Mouse (Mus musculus): Measurements from ENCODE around the gene Tnxb.

Gene Tnxb

DNA sequence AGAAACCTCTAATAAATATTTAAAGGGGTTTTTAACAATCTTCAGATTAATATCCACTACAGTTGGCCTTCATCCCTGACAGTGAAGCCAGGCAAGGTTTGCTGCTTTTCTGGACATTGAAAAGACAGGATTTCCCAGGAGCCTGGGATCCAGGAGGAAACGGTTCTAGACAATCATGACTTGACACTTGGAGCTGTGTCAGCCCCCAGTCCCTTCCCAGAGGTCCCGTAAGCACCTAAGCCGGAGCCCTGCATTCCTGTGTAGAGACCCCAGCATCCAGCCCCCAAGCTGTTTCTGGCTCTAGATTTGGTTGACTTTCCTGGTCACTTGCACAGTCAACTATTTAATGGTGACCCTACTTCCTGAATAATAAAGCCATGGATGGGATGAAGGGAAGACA is 11.7 kb upstream of the Tnxb start:
- no peak for DNase-seq (ENCODE audit: extremely low read depth, insufficient read length, low spot score)

DNA sequence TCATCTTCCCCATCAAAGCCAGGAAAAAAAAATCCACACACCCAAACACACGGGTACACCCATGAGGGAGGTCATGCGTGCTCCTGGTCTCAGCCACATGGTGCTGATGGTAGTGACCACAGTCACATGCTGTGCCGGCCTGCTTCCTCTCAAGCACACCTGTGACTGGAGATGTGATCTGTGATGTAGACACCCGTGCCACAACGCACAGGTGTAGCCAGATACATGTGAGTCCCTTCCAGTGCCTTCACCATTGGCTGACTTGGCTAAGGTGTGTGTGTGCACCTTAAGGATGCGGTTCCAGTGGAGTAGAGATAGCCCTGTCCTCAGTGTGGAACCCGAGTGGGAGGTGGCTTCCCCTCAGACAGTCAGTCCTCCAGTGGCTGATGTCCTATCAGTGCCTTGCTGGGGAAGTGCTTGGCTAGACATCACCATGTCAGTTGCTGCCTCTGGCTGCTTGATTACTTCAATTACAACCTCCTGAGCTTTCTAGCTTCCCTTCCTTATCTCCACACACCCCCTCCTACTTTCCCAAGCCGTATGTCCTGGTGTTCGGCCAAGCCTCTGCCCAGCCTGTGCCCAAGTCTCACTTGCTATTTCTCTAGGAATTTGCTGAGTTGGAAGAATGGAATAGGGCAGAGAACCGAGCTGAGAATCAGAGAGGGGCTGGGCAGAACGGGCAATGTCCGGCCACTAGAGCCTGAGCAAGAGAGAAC is 11.0 kb upstream of the Tnxb start:
- no peak for DNase-seq (ENCODE audit: extremely low read depth, insufficient read length, low spot score)

DNA sequence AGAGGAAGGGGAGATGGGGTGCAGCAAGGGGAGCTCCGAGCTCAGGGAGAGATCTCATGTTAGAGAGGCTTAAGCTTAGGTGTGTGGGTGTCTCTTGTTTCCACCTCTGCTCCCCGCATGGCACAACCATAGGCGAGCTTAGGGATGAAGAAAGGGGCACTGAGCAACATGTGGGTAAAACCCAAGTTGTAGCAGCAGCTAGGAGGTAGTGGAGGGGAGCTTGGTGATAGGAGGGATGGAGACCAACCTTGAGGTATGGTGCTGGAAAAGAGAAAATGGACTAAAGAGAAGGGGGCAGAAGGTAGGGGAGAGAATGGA is 10.5 kb upstream of the Tnxb start:
- no peak for DNase-seq (ENCODE audit: extremely low read depth, insufficient read length, low spot score)

DNA sequence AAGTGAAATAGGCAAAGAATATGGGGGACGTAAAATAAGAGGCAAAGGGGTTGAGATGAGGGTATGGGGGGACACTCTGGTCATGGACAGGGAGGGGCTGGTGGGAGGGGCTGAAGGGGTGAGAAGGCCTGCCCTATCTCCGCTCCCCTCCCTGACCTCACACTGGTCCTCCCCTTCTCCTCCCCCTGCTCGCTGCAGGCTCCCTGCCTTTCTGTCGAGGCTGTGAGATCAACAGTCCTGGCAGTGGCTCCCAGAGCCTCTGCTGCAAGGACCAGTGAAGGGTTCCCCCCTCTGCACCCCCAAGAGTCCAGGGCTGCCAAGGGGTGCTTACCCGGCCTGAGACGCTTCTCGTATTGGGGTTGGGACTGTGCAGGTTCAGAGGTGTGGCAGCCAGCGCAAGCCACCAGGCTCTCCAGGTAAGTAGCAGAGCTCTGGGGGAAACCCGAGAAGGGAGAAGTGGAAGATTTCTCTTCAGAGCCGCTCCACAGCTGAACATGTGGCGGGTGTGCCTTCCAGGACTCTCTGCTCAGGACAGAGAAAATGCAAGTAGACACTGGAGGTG is 10.0 kb upstream of the Tnxb start:
- no peak for DNase-seq (ENCODE audit: extremely low read depth, insufficient read length, low spot score)

DNA sequence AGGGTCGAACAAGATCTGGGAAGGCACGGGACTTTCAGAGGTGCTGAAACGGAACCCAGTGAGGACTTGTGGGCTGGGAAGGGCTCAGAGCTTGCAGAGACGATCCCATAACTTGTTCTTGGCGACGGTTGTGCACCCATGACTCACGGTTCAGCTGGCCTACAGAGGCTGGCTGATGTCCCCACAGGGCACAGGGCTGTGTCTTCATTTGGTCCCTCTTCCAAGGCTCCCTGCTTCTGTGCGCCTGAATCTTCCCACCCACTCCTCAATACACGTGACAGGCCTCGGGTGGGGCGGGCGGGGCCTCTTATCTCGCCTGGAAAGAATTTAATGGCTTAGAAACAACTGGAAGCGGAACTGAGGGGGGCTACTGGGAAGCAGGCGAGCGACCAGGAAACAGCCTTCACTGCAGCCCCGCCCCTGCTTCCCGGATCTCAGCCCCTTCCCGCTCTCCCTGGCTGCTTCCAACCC is 9.2 kb upstream of the Tnxb start:
- peak; percentile 66 for DNase-seq (ENCODE audit: extremely low read depth, insufficient read length, low spot score)

DNA sequence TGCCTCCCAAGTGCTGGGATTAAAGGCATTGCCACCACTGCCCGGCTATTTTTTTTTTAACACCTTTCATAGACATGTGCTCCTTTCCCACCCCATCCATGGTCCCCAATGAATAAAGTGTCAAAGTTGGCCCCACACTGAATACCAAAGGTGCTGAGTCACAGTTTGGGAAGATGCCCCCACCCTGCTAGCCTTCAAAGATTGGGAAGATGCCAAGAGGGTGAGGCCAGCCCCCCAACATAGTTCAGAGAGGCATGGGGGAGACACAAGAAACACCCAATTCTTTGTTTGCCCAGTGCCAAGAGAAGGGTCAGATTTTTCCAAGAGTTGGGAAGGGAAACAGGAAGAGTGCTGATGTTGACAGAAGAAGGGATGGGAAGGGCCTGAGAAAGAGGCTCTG is 7.9 kb upstream of the Tnxb start:
- no peak for DNase-seq (ENCODE audit: extremely low read depth, insufficient read length, low spot score)

- DNase-seq (ENCODE audit: extremely low read depth, insufficient read length, low spot score): no peak
Observed at GRCm38 (mm10) chr17:34662978-34663377, 7.4 kb upstream of the Tnxb start.

DNA sequence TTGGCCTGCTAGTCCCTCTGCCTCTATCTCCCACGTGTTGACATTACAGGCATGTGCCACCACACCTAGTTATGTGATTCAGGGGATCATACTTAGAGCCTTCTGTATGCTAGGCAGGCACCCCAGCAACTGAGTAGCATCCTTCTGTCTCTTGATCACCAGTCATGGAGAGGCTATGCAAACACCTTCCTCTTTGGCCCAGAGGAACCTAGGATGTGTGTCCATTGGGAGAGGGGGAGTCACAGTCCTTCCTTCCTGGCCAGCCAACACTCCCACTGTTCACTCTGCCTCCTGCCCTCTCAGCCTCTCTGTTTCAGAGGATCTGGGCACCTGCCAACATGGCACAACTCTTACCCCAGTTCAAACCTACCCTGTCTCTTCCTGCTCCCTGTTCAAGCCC is 6.8 kb upstream of the Tnxb start:
- DNase-seq (ENCODE audit: extremely low read depth, insufficient read length, low spot score): no peak

DNA sequence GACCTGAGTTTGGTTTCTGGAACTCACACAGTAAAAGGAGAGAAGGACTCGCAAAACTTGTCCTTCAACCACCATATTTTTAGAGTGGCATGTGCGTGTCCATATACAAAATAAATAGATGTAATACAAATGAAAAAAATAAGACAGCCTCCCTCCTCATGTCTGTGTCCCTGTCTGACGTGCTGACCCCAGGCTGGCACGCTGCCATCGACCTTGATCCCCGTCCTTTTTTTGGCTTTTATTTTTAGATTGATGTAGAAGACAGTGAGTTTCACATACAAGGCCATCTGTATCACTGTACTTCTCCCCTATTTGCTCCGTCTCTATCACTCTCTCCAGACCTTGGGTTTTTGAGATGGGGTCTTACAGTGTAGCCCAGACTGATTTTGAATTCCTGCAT is 5.9 kb upstream of the Tnxb start:
- DNase-seq (ENCODE audit: extremely low read depth, insufficient read length, low spot score): no peak

DNA sequence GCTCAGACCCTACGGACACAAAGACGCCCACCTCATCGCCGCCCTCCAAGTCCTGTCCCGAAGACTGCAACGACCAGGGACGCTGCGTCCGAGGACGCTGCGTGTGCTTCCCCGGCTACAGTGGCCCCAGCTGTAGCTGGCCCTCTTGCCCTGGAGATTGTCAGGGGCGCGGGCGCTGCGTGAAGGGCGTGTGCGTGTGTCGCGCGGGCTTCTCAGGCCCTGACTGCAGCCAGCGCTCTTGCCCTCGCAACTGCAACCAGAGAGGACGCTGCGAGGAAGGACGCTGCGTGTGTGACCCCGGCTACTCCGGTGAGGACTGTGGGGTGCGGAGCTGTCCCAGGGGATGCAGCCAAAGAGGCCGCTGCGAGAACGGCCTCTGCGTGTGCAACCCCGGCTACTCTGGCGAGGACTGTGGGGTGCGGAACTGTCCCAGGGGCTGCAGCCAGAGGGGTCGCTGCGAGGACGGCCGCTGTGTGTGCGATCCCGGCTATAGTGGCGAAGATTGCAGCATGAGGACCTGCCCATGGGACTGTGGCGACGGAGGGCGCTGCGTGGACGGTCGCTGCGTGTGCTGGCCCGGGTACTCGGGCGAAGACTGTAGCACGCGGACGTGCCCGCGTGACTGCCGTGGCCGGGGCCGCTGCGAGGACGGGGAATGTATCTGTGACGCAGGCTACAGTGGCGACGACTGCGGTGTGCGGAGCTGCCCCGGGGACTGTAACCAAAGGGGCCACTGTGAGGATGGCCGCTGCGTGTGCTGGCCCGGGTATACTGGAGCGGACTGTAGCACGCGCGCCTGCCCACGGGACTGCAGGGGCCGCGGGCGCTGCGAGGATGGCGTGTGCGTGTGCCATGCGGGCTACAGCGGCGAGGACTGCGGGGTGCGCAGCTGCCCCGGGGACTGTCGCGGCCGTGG is 1.1 kb downstream of the Tnxb start:
- no peak for DNase-seq (ENCODE audit: extremely low read depth, insufficient read length, low spot score)

DNA sequence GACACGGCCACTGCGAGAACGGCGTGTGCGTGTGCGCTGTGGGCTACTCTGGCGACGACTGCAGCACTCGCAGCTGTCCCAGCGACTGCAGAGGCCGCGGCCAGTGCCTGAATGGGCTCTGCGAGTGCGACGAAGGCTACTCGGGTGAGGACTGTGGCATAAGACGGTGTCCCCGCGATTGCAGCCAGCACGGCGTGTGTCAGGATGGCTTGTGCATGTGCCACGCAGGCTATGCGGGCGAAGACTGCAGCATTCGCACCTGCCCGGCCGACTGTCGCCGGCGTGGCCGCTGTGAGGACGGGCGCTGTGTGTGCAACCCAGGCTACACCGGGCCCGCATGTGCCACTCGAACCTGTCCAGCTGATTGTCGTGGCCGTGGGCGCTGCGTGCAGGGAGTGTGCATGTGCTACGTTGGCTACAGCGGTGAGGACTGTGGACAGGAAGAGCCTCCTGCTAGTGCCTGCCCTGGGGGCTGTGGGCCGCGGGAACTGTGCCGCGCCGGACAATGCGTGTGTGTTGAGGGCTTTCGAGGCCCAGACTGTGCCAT is 2.0 kb downstream of the Tnxb start:
- no peak for DNase-seq (ENCODE audit: extremely low read depth, insufficient read length, low spot score)

- no peak for DNase-seq (ENCODE audit: extremely low read depth, insufficient read length, low spot score)
Observed at GRCm38 (mm10) chr17:34673139-34673538, 2.8 kb downstream of the Tnxb start.

GRCm38 (mm10) chr17:34674524-34675204 is 4.3 kb downstream of the Tnxb start:
- no peak for DNase-seq (ENCODE audit: extremely low read depth, insufficient read length, low spot score)

DNA sequence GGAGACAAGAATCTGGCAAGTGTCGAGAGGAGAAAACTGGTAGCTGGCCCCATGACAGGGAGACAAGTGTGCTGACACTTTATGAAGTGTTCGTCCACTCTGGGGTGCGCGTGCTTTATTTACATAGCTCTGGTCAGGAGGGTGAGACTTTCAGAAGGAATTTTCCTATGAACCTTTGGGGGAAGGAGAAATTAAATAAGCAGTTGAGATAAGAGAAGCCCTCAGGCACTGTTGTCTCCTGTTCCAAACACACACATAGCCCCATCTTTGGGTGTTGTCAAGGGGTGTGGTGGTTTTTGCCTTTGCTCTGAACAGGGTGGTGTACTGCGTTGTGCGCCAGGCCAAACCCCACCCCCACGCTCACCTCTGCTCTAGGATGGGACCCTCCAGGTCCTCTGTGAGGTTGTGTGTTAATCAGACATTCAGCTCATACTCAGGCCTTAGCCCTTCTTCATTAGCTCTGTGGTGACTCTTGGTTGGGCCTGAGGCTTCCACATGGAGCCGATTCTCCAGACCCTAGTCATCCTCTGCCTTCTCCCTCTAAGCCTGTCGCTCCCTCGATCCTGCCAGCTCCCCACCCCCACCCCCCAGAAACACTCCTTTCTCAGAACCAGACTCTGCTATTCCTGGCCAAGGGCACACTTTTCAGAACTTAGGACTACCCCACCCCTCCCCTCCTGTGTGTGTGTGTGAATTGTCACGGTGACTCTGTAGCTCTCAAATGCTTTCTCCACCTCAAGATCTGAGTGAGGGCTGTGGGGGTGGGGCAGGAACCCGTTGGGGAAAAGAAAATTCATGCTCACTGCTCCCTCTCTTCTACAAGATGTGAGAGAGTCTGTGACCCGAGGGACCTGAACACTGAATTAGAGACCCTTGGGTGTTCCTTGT is 5.1 kb downstream of the Tnxb start:
- DNase-seq (ENCODE audit: extremely low read depth, insufficient read length, low spot score): no peak

GRCm38 (mm10) chr17:34676093-34676460 is 5.7 kb downstream of the Tnxb start:
- DNase-seq (ENCODE audit: extremely low read depth, insufficient read length, low spot score): no peak

- DNase-seq (ENCODE audit: extremely low read depth, insufficient read length, low spot score): no peak
Observed at GRCm38 (mm10) chr17:34676671-34677070, 6.3 kb downstream of the Tnxb start.

GRCm38 (mm10) chr17:34680191-34680590 is 9.9 kb downstream of the Tnxb start:
- no peak for DNase-seq (ENCODE audit: extremely low read depth, insufficient read length, low spot score)

GRCm38 (mm10) chr17:34680621-34681020 is 10.3 kb downstream of the Tnxb start:
- DNase-seq (ENCODE audit: extremely low read depth, insufficient read length, low spot score): no peak

GRCm38 (mm10) chr17:34681132-34681571 is 10.8 kb downstream of the Tnxb start:
- DNase-seq (ENCODE audit: extremely low read depth, insufficient read length, low spot score): peak; percentile 91
